Mouse (Mus musculus): ENCODE data around the gene Cdc6. TPM values are rescaled to one million over a fixed set of nuclear protein-coding genes. Genes with fewer than 3 reads are reported as not detected.

The Cdc6 gene
- total and polyA plus RNA-seq, 3 experiments = 47.4 to 99.3 (median 81.3) TPM

GRCm38 (mm10) chr11:98965416-98966077 lies 57.9 kb downstream of the Cdc6 start:
- Histone ChIP-seq H3K27ac (ENCODE audit: insufficient read depth, low read depth) (no peak overlapping the region), H3K27me3 (replicated peaks) (no peaks in the 10 kb centered on the region), H3K9ac (ENCODE audit: insufficient read depth, low read depth) (0 out of 2 replicates have a peak overlapping the region, but pooled peaks have one; percentile 45), H3K4me2 (ENCODE audit: insufficient read depth, low read depth, poor library complexity, severe bottlenecking) (peak overlapping the region; percentile 90; the same call in 1 of the 2 replicates), H3K79me2 (replicated peaks; ENCODE audit: control insufficient read depth, extremely low read depth, insufficient read depth, poor library complexity, severe bottlenecking) (0 out of 2 replicates have a peak, but pooled peaks cover 3% of the 10 kb centered on the region), H3K4me3 (replicated peaks in 1 of 3; ENCODE audit: low read depth in 2 of 3, low read length in 2 of 3, poor library complexity in 1 of 3) (peak overlapping the region in 1 of 3 experiments; percentile 47), H3K36me3 (replicated peaks in 1 of 2; ENCODE audit: control insufficient read depth in 1 of 2, insufficient read depth in 1 of 2, low read length in 1 of 2) (peaks cover 31 to 56% of the 10 kb centered on the region in 2 experiments), H3K9me3 (replicated peaks; ENCODE audit: low read length) (no peaks in the 10 kb centered on the region), H3K4me1 (ENCODE audit: control insufficient read depth in 1 of 2, insufficient read depth in 2 of 2) (peaks cover 33 to 87% of the 10 kb centered on the region in 2 experiments)
- no peak for DNase-seq (ENCODE audit: extremely low read depth)
- in situ Hi-C loops (cut with MboI; ENCODE audit: low pct_ligation_motif_present, low pct_unique_long_range_greater_than_20kb, low sequenced_read_pairs) (no loop called here), dilution Hi-C loops (cut with MboI; ENCODE audit: extremely low pct_ligation_motif_present, extremely low pct_unique_long_range_greater_than_20kb, low sequenced_read_pairs) (no loop called here)
- TF ChIP-seq POLR2AphosphoS2 (IDR thresholded peaks at IDR 0.05; ENCODE audit: low read depth, low read length) (no peak), SIN3A (IDR thresholded peaks at IDR 0.05; ENCODE audit: low read length) (no peak), ZNF384 (IDR thresholded peaks at IDR 0.05; ENCODE audit: low read depth, low read length) (no peak)

GRCm38 (mm10) chr11:98966499-98967141 lies 59.0 kb downstream of the Cdc6 start:
- Histone ChIP-seq H3K4me1 (ENCODE audit: control insufficient read depth in 1 of 2, insufficient read depth in 2 of 2) (peaks cover 33 to 79% of the 10 kb centered on the region in 2 experiments), H3K4me3 (replicated peaks in 1 of 3; ENCODE audit: low read depth in 2 of 3, low read length in 2 of 3, poor library complexity in 1 of 3) (no peak overlapping the region), H3K9me3 (replicated peaks; ENCODE audit: low read length) (no peaks in the 10 kb centered on the region), H3K27me3 (replicated peaks) (no peaks in the 10 kb centered on the region), H3K4me2 (ENCODE audit: insufficient read depth, low read depth, poor library complexity, severe bottlenecking) (no peak overlapping the region), H3K27ac (ENCODE audit: insufficient read depth, low read depth) (no peak overlapping the region), H3K9ac (ENCODE audit: insufficient read depth, low read depth) (no peak overlapping the region), H3K79me2 (replicated peaks; ENCODE audit: control insufficient read depth, extremely low read depth, insufficient read depth, poor library complexity, severe bottlenecking) (0 out of 2 replicates have a peak, but pooled peaks cover 3% of the 10 kb centered on the region), H3K36me3 (replicated peaks in 1 of 2; ENCODE audit: control insufficient read depth in 1 of 2, insufficient read depth in 1 of 2, low read length in 1 of 2) (peaks cover 37 to 58% of the 10 kb centered on the region in 2 experiments)
- TF ChIP-seq MXI1 (IDR thresholded peaks at IDR 0.05; ENCODE audit: low read depth, low read length) (0 out of 2 replicates have a peak, but pooled peaks have one; percentile 25), MAFK (IDR thresholded peaks at IDR 0.05; ENCODE audit: insufficient replicate concordance, low read length) (no peak), CTCF (conservative IDR thresholded peaks at IDR 0.05 in 1 of 2, IDR thresholded peaks at IDR 0.05 in 1 of 2; ENCODE audit: low read depth in 2 of 2, low read length in 2 of 2) (0 out of 4 replicates have a peak, but pooled peaks of 1 of the 2 experiments have one; percentile 4)
- dilution Hi-C loops (cut with MboI; ENCODE audit: extremely low pct_ligation_motif_present, extremely low pct_unique_long_range_greater_than_20kb, low sequenced_read_pairs) (no loop called here), in situ Hi-C loops (cut with MboI; ENCODE audit: low pct_ligation_motif_present, low pct_unique_long_range_greater_than_20kb, low sequenced_read_pairs) (no loop called here)
- DNase-seq (ENCODE audit: extremely low read depth) = no peak

- H3K9me3 ChIP-seq (replicated peaks; ENCODE audit: low read length) = no peaks in the 10 kb centered on the region
- no peak overlapping the region for H3K9ac ChIP-seq (ENCODE audit: insufficient read depth, low read depth)
- H3K4me1 ChIP-seq (ENCODE audit: control insufficient read depth in 1 of 2, insufficient read depth in 2 of 2) = peaks cover 27 to 65% of the 10 kb centered on the region in 2 experiments
- no peak overlapping the region for H3K27ac ChIP-seq (ENCODE audit: insufficient read depth, low read depth)
- in situ Hi-C loops (cut with MboI; ENCODE audit: low pct_ligation_motif_present, low pct_unique_long_range_greater_than_20kb, low sequenced_read_pairs) = no loop called here
- no peaks in the 10 kb centered on the region for H3K27me3 ChIP-seq (replicated peaks)
- H3K4me2 ChIP-seq (ENCODE audit: insufficient read depth, low read depth, poor library complexity, severe bottlenecking) = no peak overlapping the region
- peaks cover 47 to 70% of the 10 kb centered on the region in 2 experiments for H3K36me3 ChIP-seq (replicated peaks in 1 of 2; ENCODE audit: control insufficient read depth in 1 of 2, insufficient read depth in 1 of 2, low read length in 1 of 2)
- H3K4me3 ChIP-seq (replicated peaks in 1 of 3; ENCODE audit: low read depth in 2 of 3, low read length in 2 of 3, poor library complexity in 1 of 3) = no peak overlapping the region
- TF ChIP-seq NRF1 (IDR thresholded peaks at IDR 0.05; ENCODE audit: low read depth, low read length) (no peak), EP300 (IDR thresholded peaks at IDR 0.05; ENCODE audit: low read length) (no peak), MXI1 (IDR thresholded peaks at IDR 0.05; ENCODE audit: low read depth, low read length) (no peak), UBTF (IDR thresholded peaks at IDR 0.05; ENCODE audit: low read depth, low read length) (no peak), NELFE (IDR thresholded peaks at IDR 0.05; ENCODE audit: low read depth, low read length) (no peak), USF2 (conservative IDR thresholded peaks at IDR 0.05; ENCODE audit: low read depth, low read length) (no peak)
- DNase-seq (ENCODE audit: extremely low read depth) = no peak
- H3K79me2 ChIP-seq (replicated peaks; ENCODE audit: control insufficient read depth, extremely low read depth, insufficient read depth, poor library complexity, severe bottlenecking) = 0 out of 2 replicates have a peak, but pooled peaks cover 3% of the 10 kb centered on the region
- dilution Hi-C loops (cut with MboI; ENCODE audit: extremely low pct_ligation_motif_present, extremely low pct_unique_long_range_greater_than_20kb, low sequenced_read_pairs) = no loop called here
These were observed 60.5 kb downstream of the Cdc6 start for GRCm38 (mm10) chr11:98968079-98968478.
